Mouse (Mus musculus): ENCODE measurements around the gene Ctdspl. TPM values are rescaled to one million over a fixed set of nuclear protein-coding genes. Genes with fewer than 3 reads are reported as not detected.

Ctdspl gene
- polyA plus RNA-seq, 1 experiment, result 6.7 TPM

GRCm38 (mm10) chr9:118887201-118887600 is 39.1 kb upstream of the Ctdspl start:
- Histone ChIP-seq H3K4me1 (ENCODE audit: control insufficient read depth, insufficient read depth, low read length) (no peaks in the 10 kb centered on the region), H3K4me3 (replicated peaks; ENCODE audit: control insufficient read depth, low read depth, low read length) (no peak overlapping the region), H3K27ac (ENCODE audit: control insufficient read depth, insufficient read depth, low read depth, low read length, poor library complexity) (no peak overlapping the region)
- WGBS, result 78% methylated on average over 7 of the region's 7 CpGs
- TF ChIP-seq CTCF (IDR thresholded peaks at IDR 0.05; ENCODE audit: control insufficient read depth, insufficient read depth, low read length) (no peak), POLR2A (IDR thresholded peaks at IDR 0.05; ENCODE audit: borderline replicate concordance, control insufficient read depth, low read depth, low read length) (no peak)

- H3K27ac ChIP-seq (ENCODE audit: control insufficient read depth, insufficient read depth, low read depth, low read length, poor library complexity), result no peak overlapping the region
- no peaks in the 10 kb centered on the region for H3K4me1 ChIP-seq (ENCODE audit: control insufficient read depth, insufficient read depth, low read length)
- H3K4me3 ChIP-seq (replicated peaks; ENCODE audit: control insufficient read depth, low read depth, low read length), result no peak overlapping the region
- WGBS, result 91% methylated on average over 8 of the region's 8 CpGs
- TF ChIP-seq CTCF (IDR thresholded peaks at IDR 0.05; ENCODE audit: control insufficient read depth, insufficient read depth, low read length) (no peak), POLR2A (IDR thresholded peaks at IDR 0.05; ENCODE audit: borderline replicate concordance, control insufficient read depth, low read depth, low read length) (no peak)
These were observed 38.5 kb upstream of the Ctdspl start for GRCm38 (mm10) chr9:118887734-118888133.

DNA sequence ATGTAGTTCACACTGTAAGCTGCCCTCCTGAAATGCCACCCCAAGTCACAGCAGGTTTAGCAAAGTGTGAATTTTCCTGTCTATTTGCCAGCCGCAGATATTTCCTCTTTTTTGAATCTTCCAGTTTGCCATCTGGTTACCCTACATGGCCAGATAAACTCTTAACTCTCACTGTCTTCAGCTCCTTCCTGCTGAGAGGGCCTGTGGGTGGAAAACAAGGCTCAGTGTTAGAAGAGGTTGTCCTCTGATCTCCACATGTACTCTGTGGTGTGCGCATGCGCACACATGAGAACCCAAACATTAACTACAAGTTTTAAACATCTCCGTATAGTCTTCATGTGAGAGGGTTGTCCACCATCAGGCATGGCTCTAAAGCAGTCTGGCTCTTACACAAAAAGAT is 36.1 kb upstream of the Ctdspl start:
- H3K4me3 ChIP-seq (replicated peaks; ENCODE audit: control insufficient read depth, low read depth, low read length), result no peak overlapping the region
- WGBS, result 28% methylated on average over 4 of the region's 4 CpGs
- TF ChIP-seq POLR2A (IDR thresholded peaks at IDR 0.05; ENCODE audit: borderline replicate concordance, control insufficient read depth, low read depth, low read length), result no peak
- no peak for TF ChIP-seq CTCF (IDR thresholded peaks at IDR 0.05; ENCODE audit: control insufficient read depth, insufficient read depth, low read length)
- H3K4me1 ChIP-seq (ENCODE audit: control insufficient read depth, insufficient read depth, low read length), result no peaks in the 10 kb centered on the region
- no peak overlapping the region for H3K27ac ChIP-seq (ENCODE audit: control insufficient read depth, insufficient read depth, low read depth, low read length, poor library complexity)

- TF ChIP-seq POLR2A (IDR thresholded peaks at IDR 0.05; ENCODE audit: borderline replicate concordance, control insufficient read depth, low read depth, low read length) (no peak), CTCF (IDR thresholded peaks at IDR 0.05; ENCODE audit: control insufficient read depth, insufficient read depth, low read length) (no peak)
- Histone ChIP-seq H3K27ac (ENCODE audit: control insufficient read depth, insufficient read depth, low read depth, low read length, poor library complexity) (no peak overlapping the region), H3K4me1 (ENCODE audit: control insufficient read depth, insufficient read depth, low read length) (no peaks in the 10 kb centered on the region), H3K4me3 (replicated peaks; ENCODE audit: control insufficient read depth, low read depth, low read length) (no peak overlapping the region)
- WGBS, result 58% methylated on average over 2 of the region's 2 CpGs
These were observed 35.6 kb upstream of the Ctdspl start for GRCm38 (mm10) chr9:118890645-118891044.

DNA sequence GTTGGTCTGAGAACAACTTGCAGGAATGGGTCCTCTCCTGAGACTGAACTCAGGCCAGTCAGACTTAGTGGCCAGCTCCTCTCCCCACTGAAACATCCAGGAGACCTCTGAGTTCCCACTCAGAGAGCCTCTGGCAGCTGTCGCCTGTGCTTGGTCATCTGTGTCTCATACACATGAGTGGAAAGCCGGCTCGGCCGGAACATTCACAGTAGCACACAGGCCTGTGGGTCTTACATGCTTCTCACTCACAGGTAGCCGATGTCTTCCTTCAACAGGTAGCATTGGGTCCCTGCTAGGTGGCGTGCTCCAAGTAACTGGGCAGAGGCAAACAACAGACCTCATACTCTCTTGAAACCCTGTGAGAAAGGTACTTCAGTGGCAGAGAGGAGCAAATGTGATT is 35.2 kb upstream of the Ctdspl start:
- no peaks in the 10 kb centered on the region for H3K4me1 ChIP-seq (ENCODE audit: control insufficient read depth, insufficient read depth, low read length)
- no peak for TF ChIP-seq CTCF (IDR thresholded peaks at IDR 0.05; ENCODE audit: control insufficient read depth, insufficient read depth, low read length)
- no peak for TF ChIP-seq POLR2A (IDR thresholded peaks at IDR 0.05; ENCODE audit: borderline replicate concordance, control insufficient read depth, low read depth, low read length)
- 75% methylated on average over 6 of the region's 6 CpGs for WGBS
- H3K27ac ChIP-seq (ENCODE audit: control insufficient read depth, insufficient read depth, low read depth, low read length, poor library complexity), result no peak overlapping the region
- no peak overlapping the region for H3K4me3 ChIP-seq (replicated peaks; ENCODE audit: control insufficient read depth, low read depth, low read length)

DNA sequence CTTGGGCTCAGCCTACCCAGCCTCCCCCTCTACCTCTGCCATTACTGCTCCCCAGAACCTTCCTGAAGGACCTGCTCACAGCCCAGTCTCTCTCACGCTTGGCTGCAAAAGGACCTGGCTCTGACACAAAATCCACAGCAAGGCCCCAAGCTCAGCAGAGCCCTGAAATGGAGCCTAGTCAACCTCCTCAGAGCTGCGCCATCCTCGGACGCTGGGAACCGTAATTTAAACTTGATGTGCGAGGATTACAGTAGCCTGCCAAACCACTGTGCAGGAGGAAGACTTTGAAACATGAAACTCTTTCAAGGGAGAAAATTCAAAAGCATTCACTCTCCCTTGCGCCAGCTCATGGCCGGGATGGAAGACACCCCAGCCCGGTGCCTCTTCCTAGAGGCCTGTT is 34.7 kb upstream of the Ctdspl start:
- H3K4me3 ChIP-seq (replicated peaks; ENCODE audit: control insufficient read depth, low read depth, low read length), result no peak overlapping the region
- H3K4me1 ChIP-seq (ENCODE audit: control insufficient read depth, insufficient read depth, low read length), result no peaks in the 10 kb centered on the region
- no peak overlapping the region for H3K27ac ChIP-seq (ENCODE audit: control insufficient read depth, insufficient read depth, low read depth, low read length, poor library complexity)
- 87% methylated on average over 9 of the region's 9 CpGs for WGBS
- no peak for TF ChIP-seq CTCF (IDR thresholded peaks at IDR 0.05; ENCODE audit: control insufficient read depth, insufficient read depth, low read length)
- TF ChIP-seq POLR2A (IDR thresholded peaks at IDR 0.05; ENCODE audit: borderline replicate concordance, control insufficient read depth, low read depth, low read length), result no peak

- Histone ChIP-seq H3K27ac (ENCODE audit: control insufficient read depth, insufficient read depth, low read depth, low read length, poor library complexity) (no peak overlapping the region), H3K4me1 (ENCODE audit: control insufficient read depth, insufficient read depth, low read length) (no peaks in the 10 kb centered on the region), H3K4me3 (replicated peaks; ENCODE audit: control insufficient read depth, low read depth, low read length) (no peak overlapping the region)
- no peak for TF ChIP-seq POLR2A (IDR thresholded peaks at IDR 0.05; ENCODE audit: borderline replicate concordance, control insufficient read depth, low read depth, low read length)
- no peak for TF ChIP-seq CTCF (IDR thresholded peaks at IDR 0.05; ENCODE audit: control insufficient read depth, insufficient read depth, low read length)
- 60% methylated on average over 2 of the region's 2 CpGs for WGBS
These were observed 31.2 kb upstream of the Ctdspl start for GRCm38 (mm10) chr9:118895101-118895500.

DNA sequence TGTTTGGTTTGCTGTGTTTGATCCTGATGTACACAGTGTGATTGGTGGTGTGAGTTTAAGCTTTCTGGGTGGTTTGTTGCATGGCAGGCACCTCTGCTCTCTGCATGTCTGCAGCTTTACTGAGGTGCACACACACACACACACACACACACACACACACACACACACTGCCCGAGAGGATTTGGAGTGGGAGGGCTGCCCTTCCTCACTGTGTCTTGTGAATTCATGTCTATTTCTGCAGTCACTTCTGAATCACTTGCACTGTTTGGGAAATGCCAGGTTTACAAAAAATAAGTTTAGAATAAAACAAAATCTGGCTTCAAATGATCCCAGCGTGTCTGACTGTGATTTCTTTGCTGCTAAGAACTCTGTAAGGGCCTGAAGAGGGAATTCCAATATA is 25.6 kb upstream of the Ctdspl start:
- TF ChIP-seq POLR2A (IDR thresholded peaks at IDR 0.05; ENCODE audit: borderline replicate concordance, control insufficient read depth, low read depth, low read length), result no peak
- no peak for TF ChIP-seq CTCF (IDR thresholded peaks at IDR 0.05; ENCODE audit: control insufficient read depth, insufficient read depth, low read length)
- H3K4me3 ChIP-seq (replicated peaks; ENCODE audit: control insufficient read depth, low read depth, low read length), result no peak overlapping the region
- no peak overlapping the region for H3K27ac ChIP-seq (ENCODE audit: control insufficient read depth, insufficient read depth, low read depth, low read length, poor library complexity)
- no peaks in the 10 kb centered on the region for H3K4me1 ChIP-seq (ENCODE audit: control insufficient read depth, insufficient read depth, low read length)
- 60% methylated on average over 2 of the region's 2 CpGs for WGBS

GRCm38 (mm10) chr9:118901917-118902316 is 24.3 kb upstream of the Ctdspl start:
- no peak overlapping the region for H3K4me3 ChIP-seq (replicated peaks; ENCODE audit: control insufficient read depth, low read depth, low read length)
- no peak overlapping the region for H3K27ac ChIP-seq (ENCODE audit: control insufficient read depth, insufficient read depth, low read depth, low read length, poor library complexity)
- no peaks in the 10 kb centered on the region for H3K4me1 ChIP-seq (ENCODE audit: control insufficient read depth, insufficient read depth, low read length)
- 65% methylated on average over 6 of the region's 6 CpGs for WGBS
- no peak for TF ChIP-seq POLR2A (IDR thresholded peaks at IDR 0.05; ENCODE audit: borderline replicate concordance, control insufficient read depth, low read depth, low read length)
- no peak for TF ChIP-seq CTCF (IDR thresholded peaks at IDR 0.05; ENCODE audit: control insufficient read depth, insufficient read depth, low read length)
